Mouse (Mus musculus) layer of hippocampus, postnatal 14 days (tissue): ENCODE measurements around the gene Mrpl38. TPM values are rescaled to one million over a fixed set of nuclear protein-coding genes. Genes with fewer than 3 reads are reported as not detected.
A peak's percentile ranks its signal among the peaks of the same experiment; 100 is the strongest.
"Not testable (repeated sequence)": the region's sequence is repeated elsewhere in the genome, so short reads cannot be mapped to it uniquely, and the experiment has no call there.

Experiments used
- DNase-seq, 2 experiments: peaks; one replicate each; pipeline ENCODE4 v3.0.0; 2021 to 2022; ENCODE audit warnings: low spot score in 2 of 2, mixed read lengths in 1 of 2
- total RNA-seq, 2 experiments: library from RNA; stranded (reverse); gene quantifications; 2 replicates each; pipeline ENCODE4 v1.2.3; 2021

Mrpl38 gene
- total RNA-seq, 2 experiments from 2014 or later = 55.3 to 63.7 TPM

DNA sequence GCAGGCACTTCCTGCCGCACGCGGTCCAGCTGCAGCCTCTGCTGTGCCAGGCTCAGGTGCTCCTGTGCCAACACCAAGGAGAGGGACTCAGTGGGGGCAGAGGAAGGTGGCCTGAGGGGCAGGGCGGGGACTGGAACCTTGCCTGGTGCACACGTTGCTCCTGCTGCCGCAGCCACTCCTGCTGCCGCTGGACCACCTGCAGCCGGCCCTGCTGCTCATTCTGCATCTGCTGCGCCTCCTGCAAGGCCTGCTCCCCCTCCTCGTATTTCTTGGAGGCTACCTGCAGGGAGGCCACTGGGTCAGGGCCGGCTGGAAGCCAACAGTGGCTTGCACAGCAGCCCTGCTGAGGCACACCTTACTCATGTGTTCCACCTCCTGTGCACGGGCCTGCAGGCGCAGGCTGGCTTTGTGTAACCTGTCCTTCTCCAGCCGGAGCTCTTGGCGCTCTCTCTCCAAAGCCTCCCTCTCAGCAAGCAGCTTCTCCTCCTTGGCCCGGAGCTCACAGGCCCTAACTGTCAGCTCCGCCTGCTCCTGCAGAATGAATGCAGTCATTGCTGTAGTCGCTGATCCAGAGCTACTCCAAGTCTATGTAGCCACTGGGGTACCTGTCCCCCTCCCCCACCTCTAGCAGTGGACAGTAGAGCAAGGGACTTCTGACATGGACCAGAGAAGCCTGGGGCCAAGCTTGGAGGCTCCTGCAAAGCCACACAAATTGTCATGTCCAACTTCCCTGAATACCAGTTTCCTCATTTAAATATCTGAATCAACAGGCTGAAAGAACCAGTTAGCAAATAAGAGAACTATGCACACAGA is 7.0 kb upstream of the Mrpl38 start:
- no peak for DNase-seq

DNA sequence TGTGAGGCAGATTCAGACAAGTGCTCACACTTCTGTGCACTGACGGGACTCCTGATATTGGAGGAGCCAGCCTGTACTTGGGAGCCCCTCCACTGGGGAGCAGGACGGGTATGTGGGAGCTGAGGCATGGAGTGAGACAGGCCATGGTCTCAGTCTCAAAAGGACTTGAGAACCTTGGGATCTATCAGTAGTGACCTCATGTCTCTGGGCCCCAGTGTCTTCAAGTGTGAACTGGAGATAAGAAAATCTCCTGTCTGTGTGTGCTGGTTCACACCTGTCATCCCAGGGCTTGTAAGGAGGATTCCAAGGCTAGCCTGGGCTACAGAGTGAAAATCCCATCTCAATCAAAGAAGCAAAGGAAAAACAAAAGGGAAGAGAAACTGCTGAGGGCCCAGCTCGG is 4.8 kb upstream of the Mrpl38 start:
- DNase-seq = no peak

DNA sequence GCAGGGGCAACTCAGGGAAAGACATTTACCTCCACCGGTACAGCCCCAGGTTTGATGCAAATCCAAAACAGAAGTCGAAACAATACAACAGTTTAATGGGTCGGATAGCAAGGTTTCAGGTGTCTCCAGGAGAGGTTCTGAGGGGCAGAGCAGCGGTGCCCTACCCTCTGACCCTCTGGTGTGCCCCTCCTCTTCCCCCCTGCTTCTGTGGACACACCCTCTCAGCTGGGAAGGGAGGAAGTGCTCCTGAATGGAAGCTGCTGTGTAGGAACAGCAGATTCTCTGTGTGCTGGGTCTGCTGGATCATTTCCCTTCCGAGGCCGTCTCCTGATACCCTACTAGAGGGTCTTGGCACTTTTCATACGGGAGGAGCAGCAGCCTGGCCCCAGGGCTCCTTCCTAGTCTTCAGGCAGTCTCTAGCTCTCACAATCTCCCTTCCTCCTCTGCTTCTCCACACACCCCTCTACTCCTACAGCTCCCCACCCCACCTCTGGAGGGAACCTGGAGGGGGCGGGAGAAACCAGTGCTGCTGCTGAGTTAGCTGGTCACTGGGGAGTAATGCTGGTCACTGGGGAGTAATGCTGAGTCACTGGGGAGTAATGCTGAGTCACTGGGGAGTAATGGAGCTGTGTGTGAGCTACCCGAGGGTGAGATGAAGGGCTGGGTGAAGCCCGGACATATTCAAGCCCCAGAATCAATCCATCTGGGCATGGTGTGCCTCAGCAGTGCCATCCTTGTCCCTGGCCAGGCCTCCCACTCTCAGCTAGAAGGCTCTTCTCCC is 3.7 kb upstream of the Mrpl38 start:
- DNase-seq = no peak

DNA sequence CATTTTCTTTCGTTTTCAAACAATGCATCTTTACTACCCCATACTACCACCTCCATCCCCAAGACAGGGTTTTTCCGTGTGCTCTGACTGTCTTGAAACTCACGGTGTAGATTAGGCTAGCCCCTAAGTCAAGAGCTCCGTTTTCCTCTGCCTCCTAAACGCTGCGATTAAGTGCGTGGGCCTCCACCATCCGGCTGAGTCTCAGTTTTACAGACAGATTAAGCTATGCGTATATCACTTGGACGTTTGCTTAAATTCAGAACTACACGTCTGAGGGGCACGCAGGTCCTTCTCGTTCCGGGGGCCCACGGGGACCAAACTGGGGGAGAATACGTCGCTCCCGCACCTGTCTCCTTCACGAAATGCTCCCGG is 586 bp downstream of the Mrpl38 start:
- DNase-seq = no peak

DNA sequence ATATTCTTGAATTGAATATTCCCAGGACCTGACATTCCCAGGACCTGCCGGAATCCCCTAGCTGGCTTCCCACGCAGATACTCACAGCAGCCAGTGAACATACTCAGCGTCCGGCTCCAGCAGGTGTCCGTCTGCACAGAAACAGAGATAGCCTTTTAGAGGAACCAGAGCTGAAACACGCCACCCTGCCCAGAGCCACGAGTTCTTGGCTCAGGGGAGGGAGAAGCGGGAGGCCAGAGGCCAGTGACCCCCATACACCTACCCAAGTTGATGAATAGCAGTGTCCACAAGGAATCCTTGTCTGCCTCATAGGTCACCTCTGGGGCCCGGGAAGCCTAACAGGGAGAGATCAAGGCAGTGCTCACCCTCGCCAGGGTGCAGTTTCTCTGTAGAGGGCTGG is 4.5 kb downstream of the Mrpl38 start:
- DNase-seq = no peak

DNA sequence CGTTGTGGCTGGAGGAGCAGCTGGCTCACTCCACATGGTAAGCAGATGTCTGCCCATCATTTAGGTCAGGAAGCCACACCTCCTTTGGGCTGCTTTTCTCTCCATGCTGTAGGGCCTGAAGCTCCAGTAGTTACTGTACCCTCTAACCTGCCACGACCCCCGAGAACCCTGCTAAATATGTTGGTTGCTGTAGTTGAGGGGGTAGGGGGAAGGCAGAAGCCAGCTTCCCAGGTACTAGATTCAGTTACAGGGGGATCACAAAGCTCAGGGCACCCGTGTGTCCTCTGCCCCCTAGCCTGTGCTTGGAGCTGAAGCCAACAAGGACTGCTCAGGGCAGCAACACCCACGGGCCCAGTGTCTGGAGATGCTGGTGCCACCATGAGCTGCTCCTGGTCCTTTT is 5.2 kb downstream of the Mrpl38 start:
- DNase-seq = no peak

DNA sequence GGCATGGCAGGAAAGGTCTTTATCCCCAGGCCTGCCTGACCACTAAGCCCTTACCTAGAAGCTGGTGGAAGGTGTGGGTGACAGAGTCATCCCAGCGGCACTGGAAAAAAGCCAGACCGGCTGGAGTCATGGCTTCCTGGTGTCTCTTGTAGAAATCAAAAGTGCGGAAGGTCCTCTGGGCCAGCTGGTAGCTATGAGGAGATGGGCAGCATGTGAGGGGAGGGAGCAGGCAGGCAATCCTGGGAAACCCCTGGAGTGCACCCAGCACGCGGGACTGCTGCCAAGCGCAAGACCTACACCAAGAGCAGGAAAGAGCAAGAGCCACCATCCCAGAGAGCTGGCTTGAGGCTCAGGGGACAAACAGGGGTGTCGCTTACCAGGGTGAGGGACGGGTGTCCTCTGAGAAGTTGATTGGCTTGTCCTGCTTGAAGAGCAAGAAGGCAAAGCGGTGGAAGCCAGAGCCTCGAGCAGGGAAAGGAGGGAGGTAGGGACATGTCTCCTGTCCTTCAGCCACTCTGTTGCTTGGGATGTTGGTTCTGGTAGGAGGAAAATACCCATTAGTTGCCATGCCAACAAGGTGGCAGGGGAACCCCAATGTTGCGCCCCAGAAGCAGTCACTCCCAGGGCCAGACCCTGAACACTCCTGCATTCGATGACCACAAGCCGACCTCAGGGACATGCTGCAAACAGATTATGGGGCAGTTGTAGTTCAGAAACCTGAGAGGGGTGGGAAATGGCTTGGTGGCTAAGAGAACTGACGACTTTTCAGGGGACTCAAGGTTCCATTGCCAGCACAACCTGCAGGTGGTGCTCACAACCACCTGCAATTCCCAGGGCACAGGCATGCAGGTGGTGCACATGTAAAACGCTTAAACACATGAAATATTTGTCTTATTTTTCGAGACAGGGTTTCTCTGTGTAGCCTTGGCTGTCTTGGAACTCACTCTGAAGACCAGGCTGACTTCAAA is 6.0 kb downstream of the Mrpl38 start:
- DNase-seq = no peak

DNA sequence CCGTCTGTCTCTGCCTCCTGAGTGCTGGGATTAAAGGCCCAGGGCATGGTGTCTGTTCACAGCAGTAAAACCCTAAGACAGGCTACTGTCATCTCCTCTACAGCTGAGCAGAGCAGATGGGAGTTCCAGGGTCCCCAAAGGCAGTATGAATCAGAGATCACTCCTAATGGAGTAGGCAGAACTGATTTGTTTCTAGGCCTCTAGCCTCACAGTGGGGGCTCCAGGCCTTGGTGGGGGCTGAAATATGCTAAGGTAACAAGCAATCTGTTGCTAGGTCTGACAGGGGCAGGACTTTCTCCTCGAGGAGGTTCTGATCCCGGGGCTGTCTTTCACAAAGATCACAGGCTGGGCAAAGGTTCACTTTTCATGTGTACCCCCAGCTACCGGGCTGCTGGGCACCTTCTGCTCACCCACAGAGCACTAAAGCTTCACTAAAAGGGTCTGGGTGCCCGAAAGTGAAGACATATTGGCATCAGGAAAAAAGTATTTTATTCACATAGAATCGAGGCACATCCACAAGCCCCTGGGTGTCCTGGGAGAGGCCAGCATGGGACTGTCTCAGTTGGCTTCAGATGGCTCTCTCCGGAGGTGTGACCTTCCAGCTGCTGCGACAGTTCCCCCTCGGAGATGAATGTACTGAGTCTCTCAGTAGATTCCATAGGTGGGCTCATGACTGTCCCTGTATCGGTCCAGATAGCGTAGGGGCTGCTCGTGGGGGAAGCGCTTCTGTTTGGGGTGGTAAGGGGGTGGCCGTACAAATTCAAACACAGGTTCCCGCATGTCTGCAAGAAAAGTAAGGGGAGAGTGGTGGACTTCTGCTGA is 7.1 kb downstream of the Mrpl38 start:
- no peak for DNase-seq

DNA sequence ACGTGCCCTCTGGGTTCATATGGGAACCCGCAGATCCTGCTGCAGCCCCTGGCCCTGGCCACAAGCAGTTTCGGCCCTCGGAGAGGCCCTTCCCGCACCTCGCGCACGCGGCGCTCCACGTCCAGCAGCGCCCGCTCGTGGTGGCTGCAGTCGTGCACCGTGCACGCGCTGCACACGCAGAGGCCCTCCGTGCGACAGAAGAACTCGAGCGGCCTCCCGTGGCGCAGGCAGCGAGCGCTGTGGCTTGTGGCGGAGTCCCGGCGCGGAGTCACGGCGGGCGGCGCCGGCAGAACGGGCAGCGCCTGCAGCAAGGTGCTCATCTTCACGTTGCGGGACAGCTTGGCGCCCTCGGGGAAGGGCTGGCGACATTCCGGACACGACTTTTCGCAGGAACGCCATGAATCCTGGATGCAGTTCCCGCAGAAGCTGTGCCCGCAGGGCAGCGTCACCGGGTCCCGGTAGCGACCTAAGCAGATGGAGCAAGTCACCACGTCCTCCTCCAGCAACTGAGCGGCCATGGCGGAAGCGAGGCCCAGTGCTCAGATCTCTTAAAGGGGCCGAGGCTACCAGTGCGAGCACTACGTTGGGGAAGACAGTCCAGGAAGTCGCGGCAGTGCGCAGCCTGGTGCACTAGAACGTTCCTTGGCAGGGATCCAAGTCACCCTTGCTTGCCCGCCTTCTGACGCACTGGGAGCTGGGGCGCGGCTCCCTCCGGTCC is 8.0 kb downstream of the Mrpl38 start, which contains the start of gene Trim65:
Gene Trim65 (minus strand): TSS at position 641 of the 718 bp plus-strand sequence.
- peak; percentile 87 to 92 for DNase-seq

DNA sequence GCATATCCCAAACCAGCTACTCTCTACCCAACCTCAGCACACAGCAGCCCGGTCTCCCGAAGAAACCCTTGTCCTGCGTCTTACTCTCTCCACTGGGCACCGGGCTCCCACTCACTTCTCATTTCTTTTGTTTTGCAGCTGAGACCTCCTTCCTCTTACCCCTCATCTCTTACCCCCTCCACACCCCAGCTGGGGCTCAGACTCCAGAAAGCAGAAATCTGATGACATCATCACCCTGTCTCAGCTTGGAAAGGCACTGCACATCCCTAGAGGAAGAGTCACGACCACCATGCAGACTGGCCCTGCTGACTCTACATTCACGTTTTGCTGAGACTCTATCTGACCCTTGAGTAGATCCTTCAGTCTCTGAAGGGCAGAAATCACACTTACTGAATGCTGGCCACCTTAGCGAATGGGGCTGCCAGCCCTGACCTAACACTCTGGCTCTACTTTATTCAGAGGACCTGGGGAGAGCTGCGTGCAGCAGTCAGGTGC is 8.6 kb downstream of the Mrpl38 start:
- no peak for DNase-seq

DNA sequence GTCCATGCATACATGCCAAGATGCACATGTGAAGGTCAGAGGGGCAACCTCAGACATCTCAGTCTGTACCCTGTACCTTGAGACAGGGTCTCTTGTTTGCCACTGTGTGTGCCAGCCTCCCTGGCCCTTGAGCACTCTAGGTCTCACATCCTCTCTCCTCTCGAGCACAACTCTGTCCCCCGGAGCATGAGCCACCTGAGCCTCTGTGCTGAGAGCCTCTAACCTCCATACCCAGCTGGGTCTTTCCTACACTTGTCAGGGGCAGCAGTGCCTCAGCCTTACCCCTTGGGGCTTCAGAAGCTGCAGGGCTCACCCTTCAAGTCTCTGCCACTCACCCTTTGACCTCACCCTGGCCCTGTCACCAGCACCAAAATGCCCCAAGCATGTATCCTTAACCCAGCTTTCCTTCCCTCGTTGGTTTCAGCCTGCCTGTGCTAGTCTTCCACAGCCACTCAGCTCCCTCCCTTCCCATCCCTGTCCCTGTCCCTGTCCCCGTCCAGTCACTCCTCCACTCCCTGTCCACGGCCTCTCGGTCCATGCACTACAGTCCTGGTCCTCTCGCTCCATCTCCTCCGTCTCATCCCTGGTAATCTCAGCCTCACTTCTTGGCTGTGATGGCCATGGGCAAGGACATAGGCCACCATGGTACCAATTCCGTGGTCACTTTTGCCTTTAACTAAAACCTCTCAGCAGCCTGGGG is 9.4 kb downstream of the Mrpl38 start:
- DNase-seq = no peak

DNA sequence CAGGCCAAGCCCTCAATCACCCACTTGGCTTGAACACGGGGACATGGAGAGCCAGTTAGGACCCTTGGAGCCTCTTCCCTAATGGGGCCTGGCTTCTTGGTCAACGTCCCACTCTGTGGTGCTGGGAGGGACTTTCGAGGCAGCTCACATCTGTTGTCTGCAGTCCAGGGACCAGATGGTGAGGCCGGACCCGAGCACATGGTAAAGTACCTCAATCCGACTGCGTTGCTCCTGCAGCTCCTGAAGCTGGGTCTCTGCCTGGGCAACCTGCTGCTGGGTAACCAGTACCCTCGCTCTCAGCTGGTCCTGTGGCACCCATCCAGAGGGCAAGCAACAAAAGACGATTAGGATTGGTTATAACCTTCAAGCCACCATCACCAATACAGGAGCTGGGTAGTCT is 10.7 kb downstream of the Mrpl38 start:
- no peak for DNase-seq

DNA sequence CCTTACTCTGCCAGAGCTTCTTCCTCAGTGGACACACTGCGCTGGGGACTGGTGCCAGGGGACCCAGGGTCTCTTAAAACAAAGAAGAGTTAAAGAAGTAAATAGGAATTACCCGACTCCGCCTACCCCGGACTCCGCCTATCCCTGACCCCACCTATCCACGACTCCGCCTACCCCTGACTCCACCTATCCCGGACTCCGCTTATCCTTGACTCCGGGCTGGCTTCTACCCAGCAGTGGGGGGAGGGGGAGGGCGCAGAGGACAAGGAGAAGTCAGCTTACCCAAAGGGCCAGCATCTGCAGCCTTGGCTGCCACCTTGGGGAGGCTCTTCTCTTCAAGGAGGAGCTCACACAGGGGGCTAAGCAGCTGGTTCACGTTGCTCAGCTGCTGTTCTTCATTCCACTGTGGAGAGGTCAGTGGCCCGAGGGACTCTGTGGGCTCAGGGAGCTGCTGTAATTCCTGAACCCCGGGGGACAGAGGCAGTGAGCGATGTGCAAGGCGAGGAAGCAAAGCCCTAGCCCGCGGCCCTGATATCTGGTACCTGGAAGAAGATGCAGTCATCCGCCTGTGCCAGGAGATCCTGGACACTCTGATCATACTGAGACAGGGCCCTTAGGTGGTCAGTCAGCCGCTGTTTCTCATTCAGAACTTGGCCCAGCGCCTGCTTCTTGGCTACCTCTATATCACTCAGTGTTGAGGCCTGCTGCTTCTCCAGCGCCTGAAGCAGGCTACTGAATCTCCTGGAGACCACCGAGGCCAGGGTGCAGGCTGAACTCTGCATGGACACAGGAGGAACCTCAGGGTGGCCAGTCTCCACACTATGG is 11.3 kb downstream of the Mrpl38 start, which contains the start of gene Trim47:
Gene Trim47 (minus strand): TSS at position 55 of the 825 bp plus-strand sequence.
- DNase-seq = no peak

DNA sequence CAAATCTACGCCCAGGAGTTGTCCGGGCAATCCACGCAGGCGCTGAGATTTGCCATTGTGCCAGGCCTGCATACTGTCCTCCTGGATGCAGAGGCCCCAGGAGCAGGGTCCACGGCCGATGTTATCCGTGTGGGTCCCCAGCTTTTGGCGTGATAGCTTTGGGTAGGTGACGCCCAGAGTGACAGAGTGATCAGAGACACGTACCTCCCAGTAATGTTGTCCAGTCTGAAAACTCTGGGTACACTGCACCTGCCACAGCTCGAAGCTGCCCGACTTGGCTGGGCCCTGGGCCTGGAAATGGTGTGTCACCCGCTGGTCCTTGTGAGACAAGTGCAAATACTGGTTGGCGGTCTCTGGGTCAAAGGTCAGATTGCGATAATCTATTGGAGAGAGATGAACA is 12.4 kb downstream of the Mrpl38 start:
- no peak for DNase-seq

DNA sequence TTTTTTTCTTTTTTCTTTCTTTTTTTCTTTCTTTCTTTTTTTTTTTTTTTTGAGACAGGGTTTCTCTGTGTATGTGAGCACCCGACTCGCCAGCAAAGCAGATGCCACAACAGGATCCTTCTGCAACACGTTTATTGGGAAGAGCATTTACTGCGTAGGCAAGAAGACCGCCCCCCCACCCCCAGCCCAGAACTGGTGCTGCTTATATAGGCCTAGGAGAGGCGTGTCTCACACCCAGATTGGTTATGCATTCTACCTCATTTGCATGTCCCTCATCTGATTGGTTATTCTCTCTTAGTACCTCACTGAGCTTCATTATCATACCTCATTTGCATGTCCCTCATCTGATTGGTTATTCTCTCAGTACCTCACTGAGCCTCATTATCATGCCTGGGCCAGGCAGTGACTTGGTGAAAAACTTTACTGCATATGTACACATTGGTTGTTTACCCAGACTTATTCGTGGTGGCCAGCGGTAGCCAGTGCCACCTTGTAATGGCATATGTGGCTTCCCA is 16.9 kb downstream of the Mrpl38 start:
- DNase-seq = not testable (repeated sequence)

DNA sequence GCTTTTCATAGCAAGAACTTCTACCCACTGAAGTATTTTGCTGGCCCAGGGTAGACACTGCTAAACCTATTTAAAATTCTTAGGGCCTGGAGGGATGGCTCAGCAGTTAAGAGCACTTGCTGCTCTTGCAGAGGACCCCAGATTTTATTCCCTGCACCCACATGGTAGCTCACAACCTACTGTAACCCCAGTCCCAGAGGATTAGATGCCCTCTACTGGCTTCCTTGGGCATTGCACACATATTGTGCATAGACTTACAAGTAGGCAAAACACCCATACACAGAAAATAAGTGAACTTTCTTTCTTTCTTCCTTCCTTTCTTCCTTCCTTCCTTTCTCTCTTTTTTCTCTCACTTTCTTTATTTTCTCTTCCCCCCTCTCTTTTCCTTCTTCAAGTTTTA is 20.8 kb downstream of the Mrpl38 start:
- DNase-seq = no peak

DNA sequence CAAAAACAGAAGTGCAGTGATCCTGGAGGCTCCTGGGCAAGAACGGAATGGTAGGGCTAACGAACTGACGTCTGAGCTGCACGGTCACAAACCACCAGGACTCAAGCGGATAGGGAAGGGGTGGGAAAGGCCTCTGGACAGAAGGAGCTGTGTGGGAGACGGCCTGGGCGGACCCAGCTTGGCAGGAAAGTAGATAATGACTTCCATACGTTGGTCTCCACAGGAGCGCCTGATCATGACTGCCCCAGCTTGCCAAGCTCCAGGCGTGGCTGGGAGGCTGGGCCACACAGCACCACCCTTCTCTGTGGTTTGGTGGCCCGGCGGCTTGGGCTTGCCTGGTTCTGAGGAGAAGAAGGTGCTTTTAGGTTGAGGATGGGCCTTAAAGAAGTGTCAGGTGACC is 21.4 kb downstream of the Mrpl38 start:
- no peak for DNase-seq
